Mouse (Mus musculus): ENCODE data around the gene Gm28308. TPM values are rescaled to one million over a fixed set of nuclear protein-coding genes. Genes with fewer than 3 reads are reported as not detected.

The Gm28308 gene
- polyA plus RNA-seq, 1 experiment from 2014 or later: not detected

DNA sequence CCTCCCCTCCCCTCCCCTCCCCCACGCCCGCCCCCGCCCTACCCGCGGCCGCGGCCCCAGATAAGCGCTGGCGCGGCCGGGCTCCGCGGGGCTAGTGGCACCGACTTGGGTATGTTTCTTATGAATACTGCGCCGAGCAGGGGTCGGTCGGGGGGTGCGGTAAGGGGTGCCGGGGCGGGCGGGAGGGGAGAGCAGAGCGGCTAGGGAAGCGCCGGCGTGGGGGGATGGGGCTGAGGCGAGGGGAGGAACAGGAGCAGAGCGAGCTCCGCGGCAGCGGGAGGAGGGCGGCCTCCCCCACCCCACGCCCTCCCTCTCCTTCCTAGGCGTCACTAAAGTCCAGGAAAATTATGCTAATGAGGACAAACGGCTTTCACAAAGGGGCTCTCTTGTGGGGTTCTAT, 37.3 kb downstream of the Gm28308 start:
- H3K9ac ChIP-seq (replicated peaks; ENCODE audit: low read depth): peak overlapping the region; percentile 65
- no peaks in the 10 kb centered on the region for H3K9me3 ChIP-seq (ENCODE audit: low read length)
- DNase-seq (ENCODE audit: low spot score): peak; percentile 86
- no peak for TF ChIP-seq EP300 (IDR thresholded peaks at IDR 0.05)
- TF ChIP-seq CTCF (IDR thresholded peaks at IDR 0.05): no peak
- H3K27me3 ChIP-seq (replicated peaks; ENCODE audit: insufficient read depth, low read length): peaks cover 3% of the 10 kb centered on the region; the same call in 1 of the 2 replicates
- WGBS: 2% methylated on average over 20 of the region's 35 CpGs
- ATAC-seq: peak; percentile 64
- peak overlapping the region; percentile 62 for H3K4me2 ChIP-seq (replicated peaks; ENCODE audit: low read depth, low read length)
- H3K27ac ChIP-seq (ENCODE audit: low read length): peak overlapping the region; percentile 89
- H3K4me1 ChIP-seq (ENCODE audit: insufficient read depth, low read depth, low read length): no peaks in the 10 kb centered on the region
- H3K4me3 ChIP-seq (ENCODE audit: low read depth, low read length): peak overlapping the region; percentile 56
- H3K36me3 ChIP-seq (ENCODE audit: insufficient read depth, low read length): no peaks in the 10 kb centered on the region

DNA sequence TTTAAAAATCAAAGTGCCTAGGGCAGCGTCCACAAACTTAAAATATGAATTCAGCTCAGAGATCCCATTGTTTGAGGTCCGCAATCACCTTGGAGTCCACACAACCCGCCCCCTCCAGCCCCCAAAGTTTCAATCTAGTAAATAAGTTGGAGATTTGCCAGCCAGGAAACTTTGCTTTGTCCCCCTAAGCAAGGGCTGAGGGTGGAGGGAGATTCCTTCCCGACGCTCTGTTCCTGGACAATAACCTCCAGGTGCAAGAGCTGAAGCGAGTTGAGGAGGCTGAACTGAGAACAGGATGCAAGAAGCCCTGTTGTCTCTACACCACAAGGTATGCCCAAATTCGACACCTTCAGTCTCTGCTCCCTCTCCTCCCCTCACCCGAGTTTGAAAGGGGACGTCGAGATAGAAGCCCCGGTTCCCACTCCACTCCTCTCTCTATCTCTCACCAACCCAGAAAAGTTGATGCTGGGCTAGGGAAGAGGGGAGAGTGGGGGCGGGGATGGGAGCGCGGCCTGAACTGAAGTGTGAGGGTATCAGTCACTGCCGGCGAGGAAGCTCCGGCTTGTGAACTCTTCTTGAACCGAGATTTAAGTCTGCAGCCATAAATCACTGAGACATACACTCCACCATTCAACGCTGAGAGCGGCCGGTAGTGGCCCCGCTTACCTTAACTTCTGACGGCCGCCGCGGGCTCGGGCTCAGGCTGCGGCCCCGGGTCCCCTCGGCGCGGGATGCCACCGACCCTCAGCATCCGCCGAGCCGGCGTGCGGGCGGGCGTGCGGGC, 38.0 kb downstream of the Gm28308 start:
- 1% methylated on average over 35 of the region's 41 CpGs for WGBS
- Histone ChIP-seq H3K4me3 (ENCODE audit: low read depth, low read length) (peak overlapping the region; percentile 56), H3K9ac (replicated peaks; ENCODE audit: low read depth) (peak overlapping the region; percentile 65), H3K36me3 (ENCODE audit: insufficient read depth, low read length) (no peaks in the 10 kb centered on the region), H3K27me3 (replicated peaks; ENCODE audit: insufficient read depth, low read length) (peaks cover 4% of the 10 kb centered on the region; the same call in 1 of the 2 replicates), H3K4me1 (ENCODE audit: insufficient read depth, low read depth, low read length) (peaks cover 1% of the 10 kb centered on the region; the same call in 1 of the 2 replicates), H3K27ac (ENCODE audit: low read length) (peak overlapping the region; percentile 89), H3K4me2 (replicated peaks; ENCODE audit: low read depth, low read length) (peak overlapping the region; percentile 62), H3K9me3 (ENCODE audit: low read length) (no peaks in the 10 kb centered on the region)
- no peak for TF ChIP-seq CTCF (IDR thresholded peaks at IDR 0.05)
- ATAC-seq: peak; percentile 28
- peak; percentile 82 for DNase-seq (ENCODE audit: low spot score)

DNA sequence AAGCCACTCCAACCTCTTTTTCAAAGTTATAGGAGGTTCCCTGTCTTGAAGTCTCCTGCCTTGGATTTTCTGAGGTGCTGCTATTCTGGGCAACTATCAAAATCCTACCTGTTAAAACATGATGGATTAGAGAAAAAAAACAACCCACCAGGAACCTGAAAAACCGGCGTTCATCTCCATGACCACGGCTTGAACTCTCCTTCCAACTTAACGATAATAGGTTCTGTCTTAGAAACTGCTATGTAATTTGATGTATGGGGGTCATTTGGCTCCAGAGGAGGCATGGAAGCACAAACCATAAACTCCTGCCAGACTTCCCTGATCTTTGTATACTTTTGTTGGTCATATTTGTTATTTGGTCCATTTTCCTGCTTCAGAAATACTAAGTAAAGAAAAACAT, 39.5 kb downstream of the Gm28308 start:
- H3K4me2 ChIP-seq (replicated peaks; ENCODE audit: low read depth, low read length): peak overlapping the region; percentile 57

GRCm38 (mm10) chr6:52172501-52172900, 40.6 kb downstream of the Gm28308 start:
- no peaks in the 10 kb centered on the region for H3K36me3 ChIP-seq (ENCODE audit: insufficient read depth, low read length)
- 0 out of 2 replicates have a peak overlapping the region, but pooled peaks have one; percentile 6 for H3K9ac ChIP-seq (replicated peaks; ENCODE audit: low read depth)
- peak overlapping the region; percentile 57 for H3K4me2 ChIP-seq (replicated peaks; ENCODE audit: low read depth, low read length)
- TF ChIP-seq CTCF (IDR thresholded peaks at IDR 0.05) (no peak), EP300 (IDR thresholded peaks at IDR 0.05) (no peak)
- H3K4me3 ChIP-seq (ENCODE audit: low read depth, low read length): peak overlapping the region; percentile 31
- DNase-seq (ENCODE audit: low spot score) (peak; percentile 94), ATAC-seq (peak; percentile 74)
- H3K4me1 ChIP-seq (ENCODE audit: insufficient read depth, low read depth, low read length): peaks cover 10% of the 10 kb centered on the region; the same call in 1 of the 2 replicates
- peak overlapping the region; percentile 90 for H3K27ac ChIP-seq (ENCODE audit: low read length)
- 4% methylated on average over 34 of the region's 35 CpGs for WGBS
- H3K9me3 ChIP-seq (ENCODE audit: low read length): no peaks in the 10 kb centered on the region
- H3K27me3 ChIP-seq (replicated peaks; ENCODE audit: insufficient read depth, low read length): peaks cover 5% of the 10 kb centered on the region; the same call in 1 of the 2 replicates

More for the DNA sequence above, 39.5 kb downstream of the Gm28308 start:
- DNase-seq (ENCODE audit: low spot score) (peak; percentile 19), ATAC-seq (no peak)
- TF ChIP-seq EP300 (IDR thresholded peaks at IDR 0.05) (no peak), CTCF (IDR thresholded peaks at IDR 0.05) (no peak)
- H3K27ac ChIP-seq (ENCODE audit: low read length): peak overlapping the region; percentile 80; the same call in 1 of the 2 replicates
- H3K9me3 ChIP-seq (ENCODE audit: low read length): no peaks in the 10 kb centered on the region
- no peak overlapping the region for H3K9ac ChIP-seq (replicated peaks; ENCODE audit: low read depth)
- H3K27me3 ChIP-seq (replicated peaks; ENCODE audit: insufficient read depth, low read length): peaks cover 5% of the 10 kb centered on the region; the same call in 1 of the 2 replicates
- H3K4me3 ChIP-seq (ENCODE audit: low read depth, low read length): peak overlapping the region; percentile 31; the same call in 1 of the 2 replicates
- H3K4me1 ChIP-seq (ENCODE audit: insufficient read depth, low read depth, low read length): peaks cover 7% of the 10 kb centered on the region; the same call in 1 of the 2 replicates
- no peaks in the 10 kb centered on the region for H3K36me3 ChIP-seq (ENCODE audit: insufficient read depth, low read length)
- 5% methylated on average over 4 of the region's 4 CpGs for WGBS

GRCm38 (mm10) chr6:52171938-52172337, 41.2 kb downstream of the Gm28308 start:
- Histone ChIP-seq H3K4me3 (ENCODE audit: low read depth, low read length) (peak overlapping the region; percentile 31; the same call in 1 of the 2 replicates), H3K27ac (ENCODE audit: low read length) (peak overlapping the region; percentile 90), H3K27me3 (replicated peaks; ENCODE audit: insufficient read depth, low read length) (peaks cover 5% of the 10 kb centered on the region; the same call in 1 of the 2 replicates), H3K4me2 (replicated peaks; ENCODE audit: low read depth, low read length) (peak overlapping the region; percentile 57), H3K9me3 (ENCODE audit: low read length) (no peaks in the 10 kb centered on the region), H3K36me3 (ENCODE audit: insufficient read depth, low read length) (no peaks in the 10 kb centered on the region), H3K9ac (replicated peaks; ENCODE audit: low read depth) (no peak overlapping the region), H3K4me1 (ENCODE audit: insufficient read depth, low read depth, low read length) (peaks cover 10% of the 10 kb centered on the region; the same call in 1 of the 2 replicates)
- no peak for TF ChIP-seq EP300 (IDR thresholded peaks at IDR 0.05)
- TF ChIP-seq CTCF (IDR thresholded peaks at IDR 0.05): no peak
- ATAC-seq: no peak
- peak; percentile 18 for DNase-seq (ENCODE audit: low spot score)
- WGBS: 23% methylated on average over 6 of the region's 7 CpGs

- Histone ChIP-seq H3K36me3 (ENCODE audit: insufficient read depth, low read length) (no peaks in the 10 kb centered on the region), H3K9me3 (ENCODE audit: low read length) (no peaks in the 10 kb centered on the region), H3K4me3 (ENCODE audit: low read depth, low read length) (no peak overlapping the region), H3K27me3 (replicated peaks; ENCODE audit: insufficient read depth, low read length) (peaks cover 5% of the 10 kb centered on the region; the same call in 1 of the 2 replicates), H3K9ac (replicated peaks; ENCODE audit: low read depth) (no peak overlapping the region), H3K4me2 (replicated peaks; ENCODE audit: low read depth, low read length) (no peak overlapping the region), H3K4me1 (ENCODE audit: insufficient read depth, low read depth, low read length) (peaks cover 10% of the 10 kb centered on the region; the same call in 1 of the 2 replicates), H3K27ac (ENCODE audit: low read length) (peak overlapping the region; percentile 90)
- no peak for ATAC-seq
- TF ChIP-seq EP300 (IDR thresholded peaks at IDR 0.05) (no peak), CTCF (IDR thresholded peaks at IDR 0.05) (no peak)
- DNase-seq (ENCODE audit: low spot score): no peak
- 13% methylated on average over 4 of the region's 4 CpGs for WGBS
Measured at GRCm38 (mm10) chr6:52171331-52171730, 41.8 kb downstream of the Gm28308 start.

Data from lung, postnatal 0 days (tissue).